Mouse (Mus musculus): Measurements from ENCODE around the gene Fgfr2. TPM values are rescaled to one million over a fixed set of nuclear protein-coding genes. Genes with fewer than 3 reads are reported as not detected.

Gene Fgfr2
- polyA plus RNA-seq, 1 experiment from 2014 or later, result 121 TPM

- WGBS, result 66% methylated on average over 7 of the region's 7 CpGs
- Histone ChIP-seq H3K9me3 (no peaks in the 10 kb centered on the region), H3K36me3 (no peaks in the 10 kb centered on the region), H3K9ac (no peak overlapping the region), H3K27ac (no peak overlapping the region), H3K4me3 (no peak overlapping the region), H3K27me3 (no peaks in the 10 kb centered on the region), H3K4me2 (replicated peaks) (no peak overlapping the region), H3K4me1 (peaks cover 30% of the 10 kb centered on the region)
- ATAC-seq (ENCODE audit: insufficient number of reproducible peaks, insufficient read depth, low FRiP score, low TSS enrichment), result no peak
Observed at GRCm38 (mm10) chr7:132786011-132786410, 337.1 kb downstream of the Fgfr2 start.

- H3K4me1 ChIP-seq, result peaks cover 28% of the 10 kb centered on the region
Observed at GRCm38 (mm10) chr7:132784101-132784500, 339.0 kb downstream of the Fgfr2 start.

GRCm38 (mm10) chr7:132781850-132782249 lies 341.3 kb downstream of the Fgfr2 start:
- ATAC-seq (ENCODE audit: insufficient number of reproducible peaks, insufficient read depth, low FRiP score, low TSS enrichment), result no peak
- no peak overlapping the region for H3K9ac ChIP-seq
- H3K9me3 ChIP-seq, result no peaks in the 10 kb centered on the region
- H3K4me3 ChIP-seq, result no peak overlapping the region
- 51% methylated on average over 6 of the region's 6 CpGs for WGBS
- H3K4me2 ChIP-seq (replicated peaks), result no peak overlapping the region
- H3K27me3 ChIP-seq, result no peaks in the 10 kb centered on the region
- peak overlapping the region; percentile 58 for H3K27ac ChIP-seq
- H3K36me3 ChIP-seq, result peaks cover 11% of the 10 kb centered on the region
- H3K4me1 ChIP-seq, result peaks cover 28% of the 10 kb centered on the region

More at GRCm38 (mm10) chr7:132784101-132784500, 339.0 kb downstream of the Fgfr2 start:
- Histone ChIP-seq H3K4me2 (replicated peaks) (no peak overlapping the region), H3K36me3 (no peaks in the 10 kb centered on the region), H3K9ac (no peak overlapping the region), H3K27ac (no peak overlapping the region), H3K4me3 (no peak overlapping the region), H3K9me3 (no peaks in the 10 kb centered on the region), H3K27me3 (no peaks in the 10 kb centered on the region)
- no peak for ATAC-seq (ENCODE audit: insufficient number of reproducible peaks, insufficient read depth, low FRiP score, low TSS enrichment)
- 79% methylated on average over 5 of the region's 5 CpGs for WGBS

- Histone ChIP-seq H3K27me3 (no peaks in the 10 kb centered on the region), H3K36me3 (peaks cover 16% of the 10 kb centered on the region), H3K9me3 (no peaks in the 10 kb centered on the region), H3K9ac (no peak overlapping the region), H3K4me2 (replicated peaks) (no peak overlapping the region), H3K4me1 (peaks cover 25% of the 10 kb centered on the region), H3K27ac (peak overlapping the region; percentile 58), H3K4me3 (no peak overlapping the region)
- no peak for ATAC-seq (ENCODE audit: insufficient number of reproducible peaks, insufficient read depth, low FRiP score, low TSS enrichment)
- 31% methylated on average over 7 of the region's 7 CpGs for whole genome bisulfite sequencing
Observed at GRCm38 (mm10) chr7:132781130-132781814, 341.9 kb downstream of the Fgfr2 start.

- 43% methylated on average over 4 of the region's 4 CpGs for WGBS
- peak overlapping the region; percentile 58; the same call in 1 of the 2 replicates for H3K27ac ChIP-seq
- H3K9ac ChIP-seq, result no peak overlapping the region
- H3K27me3 ChIP-seq, result no peaks in the 10 kb centered on the region
- no peaks in the 10 kb centered on the region for H3K9me3 ChIP-seq
- no peak for ATAC-seq (ENCODE audit: insufficient number of reproducible peaks, insufficient read depth, low FRiP score, low TSS enrichment)
- no peak overlapping the region for H3K4me3 ChIP-seq
- no peak overlapping the region for H3K4me2 ChIP-seq (replicated peaks)
- peaks cover 18% of the 10 kb centered on the region for H3K36me3 ChIP-seq
- H3K4me1 ChIP-seq, result peaks cover 20% of the 10 kb centered on the region
Observed at GRCm38 (mm10) chr7:132780611-132781010, 342.5 kb downstream of the Fgfr2 start.

GRCm38 (mm10) chr7:132778630-132779029 lies 344.5 kb downstream of the Fgfr2 start:
- no peaks in the 10 kb centered on the region for H3K9me3 ChIP-seq
- no peak overlapping the region for H3K27ac ChIP-seq
- H3K36me3 ChIP-seq, result peaks cover 18% of the 10 kb centered on the region
- WGBS, result 92% methylated on average over 13 of the region's 13 CpGs
- H3K4me2 ChIP-seq (replicated peaks), result no peak overlapping the region
- peaks cover 19% of the 10 kb centered on the region for H3K4me1 ChIP-seq
- H3K9ac ChIP-seq, result no peak overlapping the region
- H3K4me3 ChIP-seq, result no peak overlapping the region
- no peak for ATAC-seq (ENCODE audit: insufficient number of reproducible peaks, insufficient read depth, low FRiP score, low TSS enrichment)
- H3K27me3 ChIP-seq, result no peaks in the 10 kb centered on the region

- Histone ChIP-seq H3K27me3 (no peaks in the 10 kb centered on the region), H3K27ac (no peak overlapping the region), H3K36me3 (peaks cover 18% of the 10 kb centered on the region), H3K4me1 (peaks cover 19% of the 10 kb centered on the region), H3K4me3 (no peak overlapping the region), H3K9me3 (no peaks in the 10 kb centered on the region), H3K9ac (no peak overlapping the region), H3K4me2 (replicated peaks) (no peak overlapping the region)
- 88% methylated on average over 1 of the region's 1 CpGs for WGBS
- no peak for ATAC-seq (ENCODE audit: insufficient number of reproducible peaks, insufficient read depth, low FRiP score, low TSS enrichment)
Observed at GRCm38 (mm10) chr7:132777728-132778453, 345.3 kb downstream of the Fgfr2 start.

- H3K4me1 ChIP-seq, result peaks cover 18% of the 10 kb centered on the region
- H3K4me3 ChIP-seq, result no peak overlapping the region
- H3K9ac ChIP-seq, result no peak overlapping the region
- H3K4me2 ChIP-seq (replicated peaks), result no peak overlapping the region
- peaks cover 18% of the 10 kb centered on the region for H3K36me3 ChIP-seq
- no peak for ATAC-seq (ENCODE audit: insufficient number of reproducible peaks, insufficient read depth, low FRiP score, low TSS enrichment)
- no peak overlapping the region for H3K27ac ChIP-seq
- H3K9me3 ChIP-seq, result no peaks in the 10 kb centered on the region
- no peaks in the 10 kb centered on the region for H3K27me3 ChIP-seq
- 73% methylated on average over 7 of the region's 7 CpGs for WGBS
Observed at GRCm38 (mm10) chr7:132777117-132777516, 346.0 kb downstream of the Fgfr2 start.

- peaks cover 12% of the 10 kb centered on the region for H3K4me1 ChIP-seq
- peaks cover 18% of the 10 kb centered on the region for H3K36me3 ChIP-seq
- 82% methylated on average over 7 of the region's 7 CpGs for WGBS
- no peak overlapping the region for H3K27ac ChIP-seq
- no peak overlapping the region for H3K9ac ChIP-seq
- no peaks in the 10 kb centered on the region for H3K9me3 ChIP-seq
- H3K4me2 ChIP-seq (replicated peaks), result no peak overlapping the region
- no peak for ATAC-seq (ENCODE audit: insufficient number of reproducible peaks, insufficient read depth, low FRiP score, low TSS enrichment)
- no peaks in the 10 kb centered on the region for H3K27me3 ChIP-seq
- H3K4me3 ChIP-seq, result no peak overlapping the region
Observed at GRCm38 (mm10) chr7:132776338-132777111, 346.6 kb downstream of the Fgfr2 start.

- Histone ChIP-seq H3K4me3 (no peak overlapping the region), H3K9me3 (no peaks in the 10 kb centered on the region), H3K4me1 (peaks cover 6% of the 10 kb centered on the region), H3K27ac (no peak overlapping the region), H3K4me2 (replicated peaks) (no peak overlapping the region), H3K36me3 (peaks cover 18% of the 10 kb centered on the region), H3K9ac (no peak overlapping the region), H3K27me3 (no peaks in the 10 kb centered on the region)
- WGBS, result 94% methylated on average over 10 of the region's 10 CpGs
- ATAC-seq (ENCODE audit: insufficient number of reproducible peaks, insufficient read depth, low FRiP score, low TSS enrichment), result no peak
Observed at GRCm38 (mm10) chr7:132775922-132776321, 347.2 kb downstream of the Fgfr2 start.

- no peak for ATAC-seq (ENCODE audit: insufficient number of reproducible peaks, insufficient read depth, low FRiP score, low TSS enrichment)
- Histone ChIP-seq H3K4me2 (replicated peaks) (no peak overlapping the region), H3K4me1 (peaks cover under 1% of the 10 kb centered on the region; the same call in 1 of the 2 replicates), H3K4me3 (no peak overlapping the region), H3K9me3 (no peaks in the 10 kb centered on the region), H3K27ac (no peak overlapping the region), H3K9ac (no peak overlapping the region), H3K27me3 (no peaks in the 10 kb centered on the region), H3K36me3 (peaks cover 22% of the 10 kb centered on the region)
- whole genome bisulfite sequencing, result 82% methylated on average over 5 of the region's 5 CpGs
Observed at GRCm38 (mm10) chr7:132775333-132775732, 347.8 kb downstream of the Fgfr2 start.

All from embryonic facial prominence, embryonic 12.5 days (tissue).